Mouse (Mus musculus) right cerebral cortex, postnatal 25 days (tissue): ENCODE results near the gene Pcdh19.
"Not testable (repeated sequence)": the region's sequence is repeated elsewhere in the genome, so short reads cannot be mapped to it uniquely, and the experiment has no call there.

Experiments used
- DNase-seq: peaks from one replicate; pipeline ENCODE4 v3.0.0; 2022

Pcdh19 gene

DNA sequence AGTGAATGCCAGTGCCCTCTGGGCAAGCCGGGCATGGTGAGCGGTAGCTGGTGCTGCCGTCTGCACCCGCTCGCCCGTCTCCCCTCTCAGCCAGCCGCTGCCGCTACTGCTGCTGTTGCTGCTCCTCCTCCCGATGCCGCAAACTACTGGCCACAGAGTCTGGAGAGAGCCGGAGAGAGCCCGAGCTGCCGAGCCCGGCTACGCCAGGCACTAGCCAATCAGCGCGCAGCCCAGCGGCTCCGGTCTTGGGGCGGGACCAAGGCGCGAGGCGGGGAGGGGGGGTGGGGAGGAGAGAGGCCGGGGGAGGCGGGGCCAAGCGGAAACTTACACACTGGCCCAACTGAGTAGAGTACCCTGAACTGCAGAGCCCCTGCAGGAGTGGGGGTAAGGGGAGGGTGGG is at the start of gene Pcdh19:
TSS of gene Pcdh19 (minus strand) at position 148 of the 400 bp plus-strand sequence.
- peak; percentile 78 for DNase-seq

DNA sequence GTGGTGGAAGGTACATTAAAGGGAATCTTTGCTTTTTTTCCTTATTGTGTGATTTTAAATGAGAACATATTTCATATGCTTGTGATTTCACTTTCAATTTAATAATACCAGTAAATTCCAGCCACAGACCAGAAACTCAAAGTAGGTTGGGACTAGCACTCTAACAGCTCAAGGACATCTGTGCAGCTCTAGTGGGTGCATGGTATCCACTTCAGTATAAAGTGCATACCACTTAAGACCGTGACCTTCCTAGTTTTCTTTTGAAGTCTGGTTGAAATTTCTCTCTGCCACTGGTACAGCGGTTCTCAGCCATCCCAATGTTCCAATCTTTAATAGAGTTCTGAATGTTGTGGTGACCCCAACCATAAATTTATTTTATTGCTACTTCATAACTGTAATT is 47.1 kb upstream of the Pcdh19 start:
- no peak for DNase-seq

DNA sequence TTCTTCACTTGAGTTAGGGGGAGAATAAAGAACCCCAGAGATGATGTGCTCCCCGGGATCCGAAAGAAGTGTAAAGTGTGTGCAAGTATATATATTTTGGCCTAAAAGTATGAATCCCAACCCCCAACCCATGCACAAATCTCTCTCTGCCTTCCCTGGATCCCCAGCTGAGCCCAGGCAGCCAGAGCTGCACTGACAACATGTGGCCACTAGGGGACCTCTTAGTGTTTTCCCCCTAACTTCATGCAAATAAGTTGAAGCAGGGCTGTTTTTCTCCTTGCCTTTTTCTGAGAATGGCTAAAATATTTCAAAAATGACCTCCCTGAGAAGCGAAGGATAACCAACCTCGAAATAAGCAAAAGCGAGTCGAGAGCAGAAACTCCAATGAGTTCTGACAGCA is 46.2 kb upstream of the Pcdh19 start:
- DNase-seq, result peak; percentile 6

DNA sequence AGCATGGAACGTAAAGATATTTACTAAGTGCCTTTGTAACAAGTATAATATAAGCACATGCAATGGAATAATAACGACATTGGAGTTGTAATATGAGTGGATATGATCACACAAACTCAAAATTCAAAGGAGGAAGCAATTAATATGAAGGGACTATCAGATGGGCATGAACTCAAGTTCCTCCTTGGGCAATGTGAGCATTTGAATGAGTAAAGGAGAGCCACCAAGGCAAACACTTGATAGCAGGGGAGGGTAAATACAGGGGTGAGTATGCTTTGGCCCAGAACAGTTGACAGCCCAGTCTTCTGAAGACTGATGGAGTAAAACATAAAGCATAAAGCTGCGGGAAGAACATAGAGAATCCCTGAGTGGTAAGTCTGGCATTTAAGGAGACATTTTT is 32.7 kb upstream of the Pcdh19 start:
- DNase-seq, result no peak

DNA sequence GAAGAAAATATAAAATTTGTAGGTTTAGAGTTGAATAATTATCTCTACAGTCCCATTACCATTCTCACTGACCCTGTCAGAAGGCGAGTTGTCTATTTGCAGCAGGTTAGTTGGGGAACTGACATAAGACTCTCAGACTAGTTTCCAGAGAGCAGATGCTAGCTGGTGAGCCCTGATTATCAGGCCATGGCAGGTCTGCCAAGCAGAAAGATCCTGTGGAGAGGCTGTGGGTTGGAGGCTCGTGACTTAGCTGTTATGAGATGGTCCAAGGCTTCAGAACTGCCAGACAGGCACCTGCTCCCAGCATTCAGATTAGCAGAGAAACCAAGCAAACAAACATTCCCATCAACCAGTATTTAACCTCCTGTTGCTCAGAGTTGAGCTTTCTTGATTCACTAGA is 21.8 kb upstream of the Pcdh19 start:
- no peak for DNase-seq

DNA sequence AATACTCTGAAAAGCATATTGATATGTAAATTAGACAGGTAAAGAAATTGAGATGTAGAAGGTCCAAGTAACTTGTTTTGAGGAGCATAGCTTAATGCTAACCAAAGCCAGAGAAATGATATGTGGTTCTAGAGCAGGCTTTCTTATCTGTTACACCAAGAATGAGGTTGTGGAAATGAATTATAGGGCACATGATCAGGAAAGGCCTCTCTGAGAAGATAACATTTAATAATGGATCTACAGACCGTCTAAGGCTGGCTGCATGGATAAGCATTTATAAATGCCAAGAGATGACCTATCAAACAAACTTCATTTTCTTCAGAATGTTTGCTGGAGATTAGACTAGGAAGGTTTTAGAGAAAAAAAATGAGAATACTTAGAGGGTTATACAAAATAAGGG is 14.1 kb upstream of the Pcdh19 start:
- DNase-seq, result no peak

DNA sequence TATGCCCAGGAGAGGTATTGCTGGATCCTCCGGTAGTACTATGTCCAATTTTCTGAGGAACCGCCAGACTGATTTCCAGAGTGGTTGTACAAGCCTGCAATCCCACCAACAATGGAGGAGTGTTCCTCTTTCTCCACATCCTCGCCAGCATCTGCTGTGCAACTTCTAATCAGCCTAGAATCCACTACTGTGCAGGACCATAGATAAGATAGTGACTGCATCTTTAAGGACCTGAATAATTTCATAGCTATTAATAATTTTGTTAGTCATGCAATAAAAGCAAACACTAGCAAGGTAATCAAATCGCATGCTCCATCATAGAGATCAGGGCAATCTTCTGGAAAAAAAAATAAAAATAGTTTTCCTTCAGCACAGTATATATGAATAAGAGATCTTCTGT is 9.1 kb upstream of the Pcdh19 start:
- not testable (repeated sequence) for DNase-seq

DNA sequence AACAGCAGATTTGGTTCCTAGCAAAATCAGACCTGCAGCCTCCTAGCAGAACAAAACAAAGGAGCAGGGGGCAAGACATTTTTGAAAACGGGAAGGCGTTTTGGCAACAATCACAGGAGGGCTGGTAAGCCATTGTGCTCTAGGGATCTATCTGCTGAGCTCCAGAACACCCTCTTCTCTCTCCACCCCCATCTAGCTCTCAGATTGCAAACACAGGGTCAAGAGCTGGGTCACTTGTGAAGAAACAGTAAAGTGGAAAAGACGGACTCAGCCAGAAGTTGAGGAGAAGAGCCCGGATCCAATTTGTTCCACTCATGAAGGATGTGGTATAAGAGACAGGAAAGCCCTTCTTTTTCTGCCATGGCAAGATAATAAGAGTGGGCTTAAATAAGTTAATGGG is 7.7 kb upstream of the Pcdh19 start:
- no peak for DNase-seq

DNA sequence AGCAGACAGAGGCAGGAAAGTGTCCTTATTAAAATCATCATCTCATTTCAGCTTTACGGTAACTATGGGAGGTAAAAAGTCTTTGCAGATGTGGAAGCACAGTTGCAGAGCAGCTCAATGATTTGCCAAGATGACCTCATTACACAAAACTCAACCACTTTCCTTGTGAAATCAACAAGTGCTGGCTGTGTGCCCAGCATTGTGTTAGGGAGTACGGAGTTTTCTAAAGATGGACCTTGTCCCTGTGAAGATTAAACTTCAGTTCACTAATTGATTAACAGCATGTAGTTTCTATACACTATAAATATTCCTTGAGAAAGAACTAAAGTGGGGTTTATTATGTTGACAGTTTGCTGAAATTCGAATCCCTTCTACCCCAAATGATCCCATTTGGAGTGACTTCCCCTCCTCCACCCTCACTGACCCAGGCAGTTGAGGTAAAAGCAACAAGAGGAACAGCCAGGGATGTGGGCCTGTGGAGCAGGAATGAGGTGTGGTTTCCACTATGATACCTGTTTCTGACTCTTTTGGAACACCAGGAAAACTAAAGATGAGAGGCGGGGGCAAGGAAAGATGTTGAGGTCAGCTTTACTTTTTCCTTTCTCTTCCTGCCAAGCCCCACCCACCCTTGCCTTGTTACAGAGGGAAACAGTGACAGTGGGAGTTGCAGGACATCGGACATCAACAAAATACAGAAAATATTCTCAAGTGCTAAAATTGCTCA is 4.4 kb upstream of the Pcdh19 start:
- no peak for DNase-seq

DNA sequence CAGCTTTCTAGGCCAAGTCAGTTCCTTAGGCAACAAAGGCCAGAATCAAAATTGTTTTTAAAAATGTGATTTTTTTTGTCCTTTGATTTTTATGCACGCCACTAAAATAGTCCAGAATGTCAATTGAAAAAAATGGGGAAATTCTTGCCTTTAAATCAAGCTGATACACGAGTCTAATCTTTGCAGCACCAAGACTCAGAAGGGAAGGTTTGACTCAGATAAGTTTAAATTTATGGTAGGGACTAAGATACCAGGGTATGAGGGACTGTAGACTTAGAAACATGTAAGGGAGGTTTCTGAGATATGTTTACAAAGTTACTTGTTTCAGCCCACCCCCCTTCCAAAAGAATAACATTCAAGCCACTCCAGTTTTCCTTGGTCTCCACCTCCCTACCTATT is 3.6 kb upstream of the Pcdh19 start:
- DNase-seq, result no peak

DNA sequence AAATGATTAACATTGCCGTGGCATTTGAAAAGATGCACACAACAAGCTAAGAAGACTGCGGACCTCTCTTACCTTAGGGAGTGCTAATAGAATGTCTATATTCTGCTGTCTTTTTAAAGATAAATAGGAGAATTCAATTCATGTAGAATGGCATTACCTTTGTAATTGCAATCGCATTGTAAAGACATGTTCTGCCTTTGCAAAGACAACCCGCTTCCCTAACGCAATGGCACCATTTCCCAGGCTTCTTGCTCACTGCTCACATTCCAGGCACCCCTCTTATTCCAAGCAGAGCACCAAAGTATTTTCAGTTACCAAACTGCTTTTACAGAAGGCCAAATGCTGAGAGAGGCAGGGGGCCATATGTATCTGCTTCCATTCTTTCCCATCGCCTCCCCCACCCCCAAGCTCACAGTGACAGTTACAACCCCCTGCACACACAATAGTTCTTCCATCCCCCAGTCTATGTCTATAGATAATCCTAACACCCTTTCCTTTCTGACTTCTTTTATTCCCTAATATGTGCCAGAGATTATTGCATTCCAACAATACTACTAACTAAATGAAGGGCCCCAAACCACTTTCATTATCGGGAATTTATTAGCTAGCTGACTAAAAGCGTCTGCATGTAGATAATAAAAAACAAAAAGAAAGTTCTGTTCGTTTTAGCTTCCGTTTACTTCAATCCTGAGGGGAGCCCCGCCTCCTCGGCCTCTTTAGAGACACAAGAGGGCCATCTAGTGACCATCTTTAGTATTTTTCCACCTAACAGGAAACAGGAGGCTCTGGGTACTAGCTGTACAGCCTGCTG is 3.0 kb upstream of the Pcdh19 start:
- peak; percentile 28 for DNase-seq

DNA sequence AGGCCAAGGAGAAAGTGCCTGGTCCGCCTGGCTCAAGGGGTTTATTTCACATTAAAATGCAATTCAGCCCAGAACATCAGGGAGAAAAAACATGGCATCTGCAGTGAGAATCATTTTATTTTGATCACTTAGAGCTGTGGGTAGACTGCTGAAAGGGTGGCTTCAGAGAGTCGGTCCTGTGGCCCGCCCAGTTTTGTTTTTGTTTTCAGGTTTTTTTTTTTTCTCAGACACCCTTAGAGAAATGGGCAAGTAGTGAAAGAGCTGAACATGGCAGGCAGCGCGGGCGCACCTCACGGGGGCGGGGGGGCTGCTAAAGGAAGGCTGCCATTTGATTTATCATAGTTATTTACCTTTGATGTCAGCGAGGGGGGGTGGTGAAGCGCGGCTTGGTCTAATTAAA is 2.0 kb upstream of the Pcdh19 start:
- no peak for DNase-seq

DNA sequence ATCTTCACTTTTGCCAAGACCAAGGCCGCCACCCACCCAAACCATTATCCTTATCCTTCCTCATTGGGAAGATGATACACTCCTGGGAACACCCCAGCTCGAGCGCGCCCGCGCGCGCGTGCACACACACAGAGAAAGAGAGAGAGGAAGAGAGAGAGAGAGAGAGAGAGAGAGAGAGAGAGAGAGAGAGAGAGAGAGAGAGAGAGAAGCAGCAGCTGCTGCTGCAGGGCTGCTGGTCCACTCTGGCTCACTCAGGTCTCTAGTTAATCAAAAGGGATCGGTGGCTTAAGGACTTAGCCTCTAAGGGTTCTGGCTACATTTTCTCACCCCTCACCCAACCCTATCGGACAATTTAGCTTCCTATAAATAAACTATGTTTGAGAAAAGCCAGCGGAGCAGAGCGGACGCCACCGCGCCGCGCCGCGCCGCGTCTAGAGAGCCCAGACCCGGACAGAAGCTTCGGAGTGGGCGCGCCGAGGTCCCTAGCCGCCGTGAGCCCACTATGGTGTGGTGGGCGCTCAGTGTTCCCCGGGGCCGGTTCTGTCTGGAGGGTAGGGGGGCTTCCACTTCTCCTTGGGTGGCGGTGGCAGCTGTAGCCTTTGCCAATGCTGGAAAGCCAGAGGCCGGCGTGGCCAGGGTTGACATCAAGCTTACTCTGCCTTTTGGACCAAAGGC is 926 bp upstream of the Pcdh19 start:
- peak; percentile 11 for DNase-seq

DNA sequence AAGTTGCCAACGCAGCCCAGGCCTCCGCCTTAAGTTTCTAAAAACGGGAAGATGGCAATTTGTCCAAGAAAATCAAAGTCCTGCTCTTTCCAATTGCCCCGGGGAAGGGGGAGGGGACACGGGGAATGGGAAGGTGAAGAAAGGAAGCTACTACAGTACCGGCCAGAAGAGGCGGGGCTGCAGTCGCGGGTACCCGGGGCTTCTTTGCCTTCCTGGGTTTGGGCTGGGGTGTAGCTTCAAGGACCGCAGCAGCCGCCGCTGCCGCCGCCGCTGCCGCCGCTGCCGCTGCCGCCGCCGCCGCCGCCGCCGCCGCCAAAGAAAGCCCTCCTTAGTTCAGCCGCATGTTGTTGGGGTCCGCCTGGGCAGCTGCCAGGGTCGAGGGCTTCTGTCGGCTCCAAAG is 631 bp downstream of the Pcdh19 start:
- peak; percentile 22 for DNase-seq

DNA sequence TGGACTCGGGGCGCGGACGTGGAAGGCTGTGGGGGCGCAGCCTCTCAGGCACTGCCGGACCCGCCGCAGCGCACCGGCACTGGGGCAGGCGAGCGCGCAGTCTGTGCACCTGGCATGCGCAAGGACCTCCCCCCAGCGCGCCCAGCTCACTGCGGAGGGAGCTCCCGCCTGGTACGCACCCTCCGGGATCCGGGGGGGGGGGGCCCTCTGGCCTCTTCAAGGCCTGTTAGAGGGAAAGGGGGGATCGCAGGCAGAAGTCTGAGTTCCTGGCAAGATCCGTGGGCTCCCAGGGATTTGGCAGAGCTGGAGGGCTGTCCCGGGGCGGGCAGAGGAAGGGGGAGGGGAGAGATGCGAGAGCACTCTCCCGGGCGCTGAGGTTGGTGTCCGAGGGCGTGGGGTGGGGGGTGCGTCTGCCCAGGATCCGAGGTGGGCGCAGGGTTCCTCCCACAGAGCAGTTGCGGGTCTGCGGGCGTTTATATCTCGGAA is 1.1 kb downstream of the Pcdh19 start:
- DNase-seq, result peak; percentile 31

DNA sequence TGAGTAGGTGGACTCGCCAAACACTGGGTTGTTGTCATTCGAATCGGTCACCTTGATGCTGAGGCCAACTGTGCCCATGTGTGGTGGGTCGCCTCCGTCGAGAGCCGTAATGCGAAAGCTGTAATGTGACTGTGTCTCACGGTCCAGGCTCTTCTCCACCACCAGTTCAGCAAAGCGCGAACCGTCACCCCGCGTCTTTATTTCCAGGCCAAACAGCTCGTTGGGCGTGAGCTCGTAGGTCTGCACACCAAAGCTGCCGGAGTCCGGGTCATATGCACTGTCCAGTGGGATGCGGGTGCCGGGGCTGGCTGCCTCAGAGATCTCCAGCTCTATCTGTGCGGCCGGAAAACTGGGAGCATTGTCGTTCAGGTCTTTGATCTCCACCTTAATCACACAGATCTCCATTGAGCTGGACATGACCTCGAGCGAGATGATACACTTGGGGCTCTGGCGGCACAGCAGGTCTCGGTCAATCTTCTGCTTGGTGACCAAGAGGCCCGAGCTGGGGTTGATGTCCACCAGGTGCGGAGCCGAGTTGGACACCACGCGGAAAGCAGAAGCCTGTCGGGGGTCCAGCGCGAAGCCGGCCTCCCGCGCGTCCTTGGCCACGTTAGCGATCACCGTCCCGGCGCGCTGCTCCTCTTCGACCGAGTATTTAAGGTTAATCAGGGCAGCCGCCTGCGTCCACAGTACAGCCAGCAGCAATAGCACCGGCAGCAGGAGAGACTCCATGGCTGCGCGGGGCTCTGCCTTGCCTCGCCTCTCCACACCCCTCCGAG is 2.1 kb downstream of the Pcdh19 start:
- peak; percentile 7 for DNase-seq

DNA sequence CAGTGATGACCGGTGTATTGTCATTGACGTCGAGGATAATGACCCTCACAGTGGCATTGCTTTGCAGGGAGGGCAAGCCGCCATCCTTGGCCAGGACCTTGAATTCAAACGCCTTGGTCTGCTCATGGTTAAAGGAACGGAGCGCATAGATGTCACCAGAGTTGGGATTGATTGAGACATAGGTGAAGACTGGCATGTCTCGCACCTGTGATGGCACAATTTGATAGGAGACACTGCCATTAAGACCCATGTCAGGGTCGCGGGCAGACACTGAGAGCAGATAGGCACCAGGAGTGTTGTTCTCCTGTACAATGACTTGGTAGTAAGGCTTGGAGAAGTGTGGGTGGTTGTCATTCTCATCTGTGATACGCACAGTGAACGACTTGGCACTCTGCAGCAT is 3.2 kb downstream of the Pcdh19 start:
- no peak for DNase-seq

DNA sequence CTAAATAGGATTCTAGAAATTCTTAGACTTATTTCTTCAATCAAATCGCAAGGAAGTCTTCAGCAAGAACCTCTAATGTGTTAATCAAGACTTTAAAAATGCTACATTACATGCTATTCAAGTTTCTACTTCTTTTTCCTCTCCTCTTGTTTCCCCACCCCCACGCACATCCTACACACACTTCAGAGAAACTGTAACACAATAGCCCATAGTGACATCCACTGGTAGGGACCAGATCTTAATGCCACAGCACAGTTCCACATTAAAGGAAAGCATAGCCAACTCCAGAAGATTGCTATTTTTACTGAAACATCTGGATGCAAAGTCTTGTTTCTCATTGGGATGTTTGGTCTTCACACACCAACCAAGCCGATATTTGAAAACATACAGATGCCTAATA is 4.8 kb downstream of the Pcdh19 start:
- DNase-seq, result no peak

DNA sequence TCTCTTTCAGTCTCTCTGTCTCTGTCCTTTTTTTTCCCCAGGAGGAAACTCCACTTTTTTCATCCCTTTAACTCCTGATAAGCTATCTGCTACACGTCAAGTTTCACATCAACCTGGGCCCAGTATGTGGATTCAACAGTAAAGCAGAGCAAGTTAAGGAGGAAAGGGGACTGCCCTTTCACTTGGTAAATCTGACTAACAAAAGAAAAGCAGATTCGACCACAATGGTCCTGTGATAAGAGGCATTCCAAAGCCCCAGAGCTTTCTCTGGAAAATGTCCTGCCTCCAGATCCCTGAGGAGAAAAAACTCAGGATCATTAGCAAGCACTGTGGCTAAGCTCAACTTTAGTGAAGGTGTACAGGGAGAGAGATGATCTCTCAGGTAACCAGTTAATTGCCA is 13.7 kb downstream of the Pcdh19 start:
- no peak for DNase-seq

DNA sequence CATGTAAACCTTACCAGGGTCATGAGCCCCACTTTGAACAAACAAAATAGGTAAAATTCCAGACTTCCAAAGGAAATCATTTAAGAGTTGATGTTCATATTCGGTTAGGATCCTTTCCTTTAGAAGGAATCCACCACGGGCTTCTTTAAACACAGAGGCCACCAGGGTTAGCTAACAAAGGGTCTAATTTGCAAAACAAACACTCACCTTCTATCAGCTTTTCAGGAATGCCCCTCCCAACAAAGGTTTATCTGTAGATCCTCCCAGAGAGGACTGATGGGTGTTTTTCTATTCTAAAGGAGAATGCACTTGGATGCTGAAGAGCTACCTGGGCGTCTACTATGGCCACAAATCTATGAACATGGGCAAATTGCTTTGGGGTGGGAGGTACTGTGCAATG is 15.0 kb downstream of the Pcdh19 start:
- DNase-seq, result no peak

DNA sequence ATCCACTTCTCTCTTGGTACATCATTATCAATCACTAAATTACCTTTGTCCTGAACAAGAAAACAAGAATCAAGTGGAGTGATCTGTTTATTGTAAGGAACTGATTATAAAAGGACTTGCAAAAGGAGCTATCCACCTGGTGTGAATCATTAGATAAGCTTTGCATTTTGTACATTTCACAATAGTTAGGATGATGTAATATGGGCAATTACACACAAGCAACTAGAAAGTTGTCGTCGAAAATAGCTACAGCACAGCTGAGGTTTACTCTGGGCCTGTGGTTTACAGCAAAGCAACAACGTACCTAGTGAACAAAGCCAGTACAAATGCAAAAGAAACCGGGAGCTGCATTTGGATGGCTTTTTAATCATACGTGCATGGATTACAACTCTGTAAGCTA is 28.7 kb downstream of the Pcdh19 start:
- DNase-seq, result no peak

DNA sequence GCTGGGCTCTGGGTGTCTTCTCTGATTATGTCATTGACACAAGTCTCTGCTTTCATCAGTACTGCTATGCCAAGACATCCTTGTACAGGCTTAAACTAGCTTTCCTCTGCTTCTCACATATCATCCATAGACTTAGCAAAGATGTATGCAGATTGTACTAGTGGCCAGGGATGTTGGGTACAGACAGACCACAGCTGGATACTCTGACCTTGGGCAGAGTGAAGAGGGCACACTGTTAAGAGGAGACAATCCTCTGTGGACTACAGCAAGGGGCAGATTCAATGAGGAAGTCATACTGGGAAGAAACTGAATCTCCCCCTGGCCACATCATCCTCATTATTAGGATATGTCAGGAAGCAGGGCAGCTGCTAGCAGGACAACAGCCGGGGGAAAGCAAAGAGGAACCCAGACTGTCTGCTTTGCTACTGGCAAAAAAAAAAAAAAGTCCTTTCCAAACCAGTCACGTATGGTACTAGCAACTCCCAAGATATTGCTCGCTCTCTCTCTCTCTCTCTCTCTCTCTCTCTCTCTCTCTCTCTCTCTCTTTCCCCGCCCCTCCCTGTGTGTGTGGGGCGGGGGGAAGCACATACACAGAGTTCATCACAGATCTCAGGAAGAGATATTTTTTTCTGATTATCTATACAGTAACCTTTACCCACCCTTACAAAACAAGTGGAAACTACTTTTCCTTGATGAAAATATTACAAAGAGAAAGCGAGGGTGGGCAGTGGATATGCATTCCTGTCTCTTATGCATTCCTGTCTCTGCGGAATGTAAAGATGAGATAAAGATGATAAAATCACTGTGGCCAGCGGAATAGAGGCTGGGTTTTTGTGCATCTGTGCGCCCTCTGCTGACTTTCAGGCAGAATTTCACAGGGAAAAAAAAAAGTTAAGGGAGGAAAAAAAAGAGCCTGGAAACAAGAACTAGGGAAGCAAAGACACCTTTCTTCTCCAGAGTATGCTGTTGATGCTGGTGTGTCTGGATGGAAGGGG is 31.2 kb downstream of the Pcdh19 start:
- no peak for DNase-seq
